Mouse (Mus musculus) heart, postnatal 36 days (tissue): ENCODE data around the gene Msl1. TPM values are rescaled to one million over a fixed set of nuclear protein-coding genes. Genes with fewer than 3 reads are reported as not detected.

Experiments used
- DNase-seq, 2 experiments: peaks; one replicate each; pipeline ENCODE4 v3.0.0; 2021 to 2022
- intact Hi-C: fragments of 180-260 bp; cut with DNase I; formaldehyde crosslinking; loops from one replicate; pipeline ENCODE4 v1.15.1; 2025
- total RNA-seq, 2 experiments: library from RNA; stranded (reverse); gene quantifications; 2 replicates each; pipeline ENCODE4 v1.2.3; 2021

Msl1 gene
- total RNA-seq, 2 experiments from 2014 or later: 74.4 to 75.3 TPM

- DNase-seq: peak; percentile 12 to 37
- intact Hi-C loops: no loop called here
These were observed 32.4 kb upstream of the Msl1 start for GRCm38 (mm10) chr11:98762756-98763501.

- DNase-seq: peak in 1 of 2 experiments; percentile 4
- intact Hi-C loops: no loop called here
These were observed 31.8 kb upstream of the Msl1 start for GRCm38 (mm10) chr11:98763502-98763861.

DNA sequence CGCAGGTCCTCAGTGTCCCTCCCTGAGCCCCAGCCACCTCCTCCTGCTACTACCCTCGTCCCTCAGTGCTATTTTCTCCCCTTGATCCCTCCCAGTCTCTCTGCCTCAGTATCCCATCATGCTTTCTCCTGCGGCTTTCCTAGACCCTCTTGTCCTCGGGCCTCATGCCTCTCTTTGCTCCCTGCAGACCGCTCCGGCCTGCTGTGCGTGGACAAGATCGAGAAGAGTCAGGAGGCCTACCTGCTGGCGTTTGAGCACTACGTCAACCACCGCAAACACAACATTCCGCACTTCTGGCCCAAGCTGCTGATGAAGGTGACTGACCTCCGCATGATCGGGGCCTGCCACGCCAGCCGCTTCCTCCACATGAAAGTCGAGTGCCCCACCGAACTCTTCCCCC lies 31.2 kb upstream of the Msl1 start:
- DNase-seq: peak in 1 of 2 experiments; percentile 4
- intact Hi-C loops: loop anchor here (2.0 kb wide), 1 partner anchor 15 kb away; no protein-coding TSS in a partner anchor

GRCm38 (mm10) chr11:98764746-98765145 lies 30.6 kb upstream of the Msl1 start:
- no peak for DNase-seq
- intact Hi-C loops: loop anchor here (2.0 kb wide), 1 partner anchor 16 kb away; no protein-coding TSS in a partner anchor

DNA sequence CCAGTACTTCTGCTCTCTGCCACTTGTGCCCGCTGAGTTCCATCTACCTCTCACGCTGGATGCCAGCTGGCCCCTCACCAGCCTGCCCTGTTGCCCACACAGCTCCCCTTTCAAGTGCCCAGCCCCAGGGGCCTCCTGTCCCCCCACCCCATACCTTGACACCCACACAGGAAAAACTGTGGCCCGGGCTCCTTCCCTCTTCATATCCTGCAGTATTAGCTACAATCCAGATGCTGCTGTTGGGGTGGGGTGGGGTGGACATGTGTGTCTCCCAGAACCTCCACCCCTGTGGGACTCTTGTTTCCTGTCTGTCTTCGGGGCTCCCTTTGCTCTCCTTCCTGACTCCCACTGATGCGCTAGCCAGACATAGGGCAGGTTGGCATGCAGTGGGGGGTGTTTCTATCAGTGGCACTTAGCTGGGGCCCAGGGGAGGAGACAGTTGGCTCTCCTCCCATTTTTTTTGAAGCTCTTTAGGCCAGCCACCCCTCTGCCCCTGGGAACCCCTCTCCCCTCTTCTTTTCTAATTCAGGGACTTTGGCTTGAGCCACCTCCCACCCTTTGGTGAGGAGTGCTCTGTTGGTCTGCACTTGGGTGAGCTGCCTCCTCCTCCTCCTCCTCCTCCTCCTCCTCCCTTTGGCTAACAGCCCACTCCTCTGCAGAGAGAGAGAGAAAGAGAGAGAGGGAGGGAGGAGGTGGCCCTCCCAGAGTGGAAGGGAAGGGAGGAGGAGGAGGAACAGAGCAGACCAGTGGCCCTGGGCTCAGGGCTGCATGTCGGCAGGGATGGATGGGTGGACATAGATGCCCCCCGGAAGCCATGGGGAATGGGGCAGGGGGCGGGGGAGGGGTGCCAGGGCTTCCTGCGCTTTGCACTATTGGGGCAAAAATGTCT lies 29.7 kb upstream of the Msl1 start:
- DNase-seq: peak; percentile 46 to 73
- intact Hi-C loops: loop anchor here (2.0 kb wide), 1 partner anchor 17 kb away; no protein-coding TSS in a partner anchor

DNA sequence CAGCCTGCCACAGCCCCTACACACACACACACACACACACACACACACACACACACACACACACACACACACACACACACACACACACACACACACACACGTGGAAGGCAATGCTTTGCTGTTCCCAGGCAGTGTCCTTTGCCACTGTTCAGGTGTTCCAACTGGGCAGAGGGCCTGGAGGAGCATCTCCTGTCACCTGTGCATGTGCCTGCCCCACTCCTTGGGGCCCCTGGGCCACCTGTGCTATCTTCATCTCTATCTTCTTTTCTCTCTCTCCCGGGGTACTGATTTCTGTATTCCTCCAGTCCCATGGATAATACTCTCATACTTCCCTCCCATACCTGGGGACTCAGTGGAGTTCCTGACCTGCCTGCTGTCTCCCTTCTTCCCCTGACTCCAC lies 29.0 kb upstream of the Msl1 start:
- DNase-seq: peak; percentile 4 to 42
- intact Hi-C loops: no loop called here

GRCm38 (mm10) chr11:98766816-98767215 lies 28.5 kb upstream of the Msl1 start:
- intact Hi-C loops: no loop called here
- DNase-seq: peak; percentile 6 to 41

DNA sequence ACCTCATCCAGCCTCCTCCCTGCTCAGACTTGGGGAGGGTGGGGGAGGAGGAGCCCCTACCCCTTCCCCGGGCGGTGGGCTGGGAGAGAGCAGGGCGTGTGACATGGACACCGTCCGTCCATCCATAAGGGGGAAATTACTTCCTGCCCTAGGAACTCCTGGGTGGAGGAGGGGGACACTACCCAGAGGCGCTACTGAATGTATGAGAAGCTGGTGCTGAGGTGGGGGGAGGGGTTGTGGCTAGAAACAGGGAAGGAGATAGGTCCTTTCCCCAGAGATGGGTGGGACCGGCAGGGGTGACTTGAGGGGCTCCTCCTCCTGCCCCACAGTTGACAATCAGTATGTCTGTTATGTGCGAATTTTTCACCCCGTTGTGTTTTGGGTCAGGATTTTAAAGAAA lies 28.0 kb upstream of the Msl1 start:
- intact Hi-C loops: no loop called here
- DNase-seq: peak; percentile 46 to 65

GRCm38 (mm10) chr11:98767713-98768112 lies 27.6 kb upstream of the Msl1 start:
- intact Hi-C loops: no loop called here
- peak in 1 of 2 experiments; percentile 6 for DNase-seq

GRCm38 (mm10) chr11:98768127-98769006 lies 26.9 kb upstream of the Msl1 start:
- peak; percentile 40 to 63 for DNase-seq
- intact Hi-C loops: no loop called here

DNA sequence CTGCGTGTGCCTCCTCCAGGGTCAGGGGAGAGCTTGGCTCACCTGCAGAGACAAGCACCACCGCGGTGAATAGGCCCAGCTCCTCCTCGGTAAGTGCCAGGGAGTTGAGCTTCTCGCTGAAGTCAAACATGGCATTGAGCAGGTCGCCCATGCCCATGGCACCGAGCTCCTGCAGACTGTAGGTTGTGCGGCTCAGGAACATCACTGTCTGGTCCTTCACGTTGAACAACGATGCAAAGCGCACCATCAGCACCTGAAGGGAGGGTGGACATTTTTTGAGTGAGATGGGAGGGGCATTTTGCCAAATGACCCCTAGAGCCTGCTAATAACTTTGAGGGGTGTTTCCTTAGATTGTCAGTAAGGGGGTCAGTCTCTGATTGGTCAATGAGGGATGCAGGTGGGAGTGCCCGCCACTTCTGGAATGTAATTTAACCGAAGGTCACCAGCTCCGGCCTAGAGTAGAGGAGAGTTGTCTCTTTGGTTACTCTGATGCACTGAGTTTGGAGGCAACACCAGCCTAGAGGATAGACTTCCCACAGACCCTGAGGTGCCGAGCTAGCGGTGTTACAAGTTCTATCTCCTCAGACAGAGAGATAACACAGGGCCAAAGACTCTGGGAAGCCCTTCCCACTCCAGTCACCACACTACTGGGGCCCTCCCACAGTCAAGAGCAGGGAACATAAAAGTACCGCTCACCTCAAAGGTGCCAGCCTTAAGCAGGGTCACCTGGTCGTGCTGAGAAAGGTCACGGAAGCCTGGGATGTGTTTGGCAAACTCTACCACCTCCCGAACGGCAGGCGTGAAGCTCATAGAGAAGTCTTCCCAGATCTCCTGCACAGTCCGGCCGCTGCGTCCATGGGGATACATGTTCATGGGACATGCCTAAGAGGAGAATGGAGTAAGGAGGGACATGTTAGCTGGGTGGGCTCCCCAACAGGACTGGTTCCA lies 26.0 kb upstream of the Msl1 start:
- intact Hi-C loops: no loop called here
- DNase-seq: peak; percentile 17 to 31

- intact Hi-C loops: loop anchor here (1.0 kb wide), 1 partner anchor 26 kb away; no protein-coding TSS in a partner anchor
- DNase-seq: peak; percentile 18 to 49
These were observed 25.0 kb upstream of the Msl1 start for GRCm38 (mm10) chr11:98770096-98770975.

DNA sequence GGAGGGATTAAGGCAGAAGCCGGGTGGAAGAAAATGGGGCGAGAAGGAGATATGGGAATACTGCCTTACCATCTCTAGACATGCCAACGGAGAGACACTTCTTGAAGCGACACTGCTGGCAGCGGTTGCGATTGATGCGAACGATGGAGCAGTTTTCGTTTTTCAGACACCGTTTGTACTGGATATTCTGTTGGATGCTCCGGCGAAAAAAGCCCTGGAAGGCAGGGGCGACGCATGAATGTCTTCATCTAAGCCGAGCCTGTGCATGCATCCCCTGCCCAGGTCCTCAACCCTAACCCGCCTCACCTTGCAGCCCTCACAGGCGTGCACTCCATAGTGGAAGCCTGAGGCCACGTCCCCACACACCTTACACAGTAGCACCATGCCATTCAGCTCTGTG lies 24.2 kb upstream of the Msl1 start:
- peak; percentile 10 to 34 for DNase-seq
- intact Hi-C loops: no loop called here

- peak; percentile 44 to 59 for DNase-seq
- intact Hi-C loops: loop anchor here (2.0 kb wide), 1 partner anchor 15 kb away; no protein-coding TSS in a partner anchor
These were observed 23.3 kb upstream of the Msl1 start for GRCm38 (mm10) chr11:98771844-98772525.

GRCm38 (mm10) chr11:98772667-98773171 lies 22.6 kb upstream of the Msl1 start:
- peak; percentile 65 to 78 for DNase-seq
- intact Hi-C loops: loop anchor here (2.0 kb wide), 1 partner anchor 14 kb away; no protein-coding TSS in a partner anchor

GRCm38 (mm10) chr11:98773635-98774295 lies 21.6 kb upstream of the Msl1 start:
- peak; percentile 99 to 100 for DNase-seq
- intact Hi-C loops: loop anchor here (2.0 kb wide), 1 partner anchor 13 kb away; no protein-coding TSS in a partner anchor
